Mouse (Mus musculus): ENCODE measurements at regions not wholly inside any gene's neighbourhood (a gene's known extent, or its start where the extent isn't known, plus 50 kb on each side); places are given as distances from the start of the nearest gene placed in this dataset.
A peak's percentile ranks its signal among the peaks of the same experiment; 100 is the strongest.

- no peak for DNase-seq
Measured at GRCm38 (mm10) chr1:76529531-76529930, 983.5 kb downstream of the Slc4a3 start.

- no peak for DNase-seq
Measured at GRCm38 (mm10) chr1:76530342-76530741, 984.3 kb downstream of the Slc4a3 start.

- DNase-seq: no peak
Measured at GRCm38 (mm10) chr1:76535522-76535956, 979.3 kb downstream of the Epha4 start.

- no peak for DNase-seq
Measured at GRCm38 (mm10) chr1:76540529-76540928, 974.4 kb downstream of the Epha4 start.

- DNase-seq: peak; percentile 7 to 47
Measured at GRCm38 (mm10) chr1:76550876-76551275, 964.0 kb downstream of the Epha4 start.

GRCm38 (mm10) chr1:76559441-76559840, 955.4 kb downstream of the Epha4 start:
- DNase-seq: no peak

- no peak for DNase-seq
Measured at GRCm38 (mm10) chr1:76575487-76575886, 939.4 kb downstream of the Epha4 start.

GRCm38 (mm10) chr1:76585921-76586320, 929.0 kb downstream of the Epha4 start:
- DNase-seq: no peak

- DNase-seq: no peak
Measured at GRCm38 (mm10) chr1:76625831-76626230, 889.1 kb downstream of the Epha4 start.

GRCm38 (mm10) chr1:76629861-76630260, 885.0 kb downstream of the Epha4 start:
- no peak for DNase-seq

GRCm38 (mm10) chr1:76634071-76634470, 880.8 kb downstream of the Epha4 start:
- DNase-seq: no peak

- DNase-seq: no peak
Measured at GRCm38 (mm10) chr1:76637268-76638009, 877.4 kb downstream of the Epha4 start.

GRCm38 (mm10) chr1:76638010-76638400, 876.9 kb downstream of the Epha4 start:
- DNase-seq: no peak

- no peak for DNase-seq
Measured at GRCm38 (mm10) chr1:76641181-76641711, 873.6 kb downstream of the Epha4 start.

- no peak for DNase-seq
Measured at GRCm38 (mm10) chr1:76642703-76643102, 872.2 kb downstream of the Epha4 start.

- DNase-seq: no peak
Measured at GRCm38 (mm10) chr1:76644895-76645294, 870.0 kb downstream of the Epha4 start.

GRCm38 (mm10) chr1:76654826-76655225, 860.1 kb downstream of the Epha4 start:
- DNase-seq: no peak

- peak in 1 of 2 experiments; percentile 3 for DNase-seq
Measured at GRCm38 (mm10) chr1:76658228-76658627, 856.7 kb downstream of the Epha4 start.

- DNase-seq: no peak
Measured at GRCm38 (mm10) chr1:76660146-76660545, 854.7 kb downstream of the Epha4 start.

- DNase-seq: no peak
Measured at GRCm38 (mm10) chr1:76664381-76664780, 850.5 kb downstream of the Epha4 start.

GRCm38 (mm10) chr1:76676836-76677235, 838.1 kb downstream of the Epha4 start:
- no peak for DNase-seq

- DNase-seq: no peak
Measured at GRCm38 (mm10) chr1:76705556-76705955, 809.3 kb downstream of the Epha4 start.

GRCm38 (mm10) chr1:76717639-76718292, 797.1 kb downstream of the Epha4 start:
- no peak for DNase-seq

- peak; percentile 8 to 31 for DNase-seq
Measured at GRCm38 (mm10) chr1:76724453-76724852, 790.4 kb downstream of the Epha4 start.

All from lung, adult 18-20 months (tissue).